Mouse (Mus musculus) layer of hippocampus, adult 2 months (tissue): ENCODE data around the gene Atp6v1g3. TPM values are rescaled to one million over a fixed set of nuclear protein-coding genes. Genes with fewer than 3 reads are reported as not detected.

Source experiments
- DNase-seq, 2 experiments: peaks; one replicate each; pipeline ENCODE4 v3.0.0; 2022; ENCODE audit warnings: low spot score in 2 of 2
- H3K27ac ChIP-seq: fragments of 200-600 bp; 2 replicates; pipeline ENCODE4 v1.8.1; 2022
- H3K4me3 ChIP-seq: fragments of 200-600 bp; 2 replicates; pipeline ENCODE4 v1.8.1; 2022; ENCODE audit warnings: mild to moderate bottlenecking
- CTCF ChIP-seq: fragments of 200-600 bp; conservative IDR thresholded peaks from 2 replicates; pipeline ENCODE4 v1.8.1; 2022; ENCODE audit warnings: antibody characterized with exemption, mild to moderate bottlenecking, moderate library complexity
- total RNA-seq, 2 experiments: library from RNA; stranded (reverse); gene quantifications; 2 replicates each; pipeline ENCODE4 v1.2.3; 2021

Atp6v1g3 gene
- total RNA-seq, 2 experiments from 2014 or later = not detected

GRCm38 (mm10) chr1:138299576-138299975, 26.0 kb downstream of the Atp6v1g3 start:
- DNase-seq = no peak
- no peak for TF ChIP-seq CTCF
- Histone ChIP-seq H3K4me3 (no peak overlapping the region), H3K27ac (no peak overlapping the region)

- DNase-seq = no peak
- no peak overlapping the region for H3K27ac ChIP-seq
- no peak for TF ChIP-seq CTCF
- H3K4me3 ChIP-seq = no peak overlapping the region
These were observed 28.4 kb downstream of the Atp6v1g3 start for GRCm38 (mm10) chr1:138301920-138302319.

- Histone ChIP-seq H3K27ac (no peak overlapping the region), H3K4me3 (no peak overlapping the region)
- TF ChIP-seq CTCF = no peak
- no peak for DNase-seq
These were observed 29.2 kb downstream of the Atp6v1g3 start for GRCm38 (mm10) chr1:138302756-138303155.

- no peak for DNase-seq
- H3K4me3 ChIP-seq = no peak overlapping the region
- no peak overlapping the region for H3K27ac ChIP-seq
- no peak for TF ChIP-seq CTCF
These were observed 29.8 kb downstream of the Atp6v1g3 start for GRCm38 (mm10) chr1:138303296-138303695.

GRCm38 (mm10) chr1:138304141-138304915, 30.8 kb downstream of the Atp6v1g3 start:
- Histone ChIP-seq H3K4me3 (no peak overlapping the region), H3K27ac (no peak overlapping the region)
- no peak for DNase-seq
- TF ChIP-seq CTCF = no peak

- Histone ChIP-seq H3K4me3 (no peak overlapping the region), H3K27ac (no peak overlapping the region)
- DNase-seq = no peak
- no peak for TF ChIP-seq CTCF
These were observed 49.1 kb downstream of the Atp6v1g3 start for GRCm38 (mm10) chr1:138322657-138323056.

- no peak overlapping the region for H3K4me3 ChIP-seq
- no peak for TF ChIP-seq CTCF
- no peak for DNase-seq
- no peak overlapping the region for H3K27ac ChIP-seq
These were observed 49.6 kb downstream of the Atp6v1g3 start for GRCm38 (mm10) chr1:138323076-138323630.

- no peak for DNase-seq
- H3K4me3 ChIP-seq = no peak overlapping the region
- H3K27ac ChIP-seq = no peak overlapping the region
- TF ChIP-seq CTCF = no peak
These were observed 52.6 kb downstream of the Atp6v1g3 start for GRCm38 (mm10) chr1:138326091-138326490.

- no peak for DNase-seq
- TF ChIP-seq CTCF = no peak
- Histone ChIP-seq H3K4me3 (no peak overlapping the region), H3K27ac (no peak overlapping the region)
These were observed 53.0 kb downstream of the Atp6v1g3 start for GRCm38 (mm10) chr1:138326566-138326965.

GRCm38 (mm10) chr1:138327466-138328245, 54.1 kb downstream of the Atp6v1g3 start:
- DNase-seq = no peak
- H3K4me3 ChIP-seq = no peak overlapping the region
- no peak for TF ChIP-seq CTCF
- no peak overlapping the region for H3K27ac ChIP-seq

GRCm38 (mm10) chr1:138328320-138328719, 54.8 kb downstream of the Atp6v1g3 start:
- peak; percentile 92 for TF ChIP-seq CTCF
- Histone ChIP-seq H3K27ac (no peak overlapping the region), H3K4me3 (peak overlapping the region; percentile 26)
- peak; percentile 32 to 65 for DNase-seq

GRCm38 (mm10) chr1:138330556-138330955, 57.0 kb downstream of the Atp6v1g3 start:
- TF ChIP-seq CTCF = no peak
- DNase-seq = no peak
- no peak overlapping the region for H3K27ac ChIP-seq

GRCm38 (mm10) chr1:138331596-138331995, 58.1 kb downstream of the Atp6v1g3 start:
- no peak for TF ChIP-seq CTCF
- Histone ChIP-seq H3K4me3 (no peak overlapping the region), H3K27ac (no peak overlapping the region)
- no peak for DNase-seq

More at GRCm38 (mm10) chr1:138330556-138330955, 57.0 kb downstream of the Atp6v1g3 start:
- H3K4me3 ChIP-seq = no peak overlapping the region
